Mouse (Mus musculus) brain, embryonic 14.5 days (tissue): Measurements from ENCODE around the gene Pex3.

ENCODE experiments used
- CTCF ChIP-seq: fragments of 200-500 bp; IDR thresholded peaks from 2 replicates; pipeline ENCODE4 v1.5.1; 2012; ENCODE audit warnings: inconsistent platforms, mild to moderate bottlenecking, moderate library complexity, borderline replicate concordance; ENCODE audit not compliant: insufficient read depth, insufficient read length; ENCODE audit errors: extremely low read depth
- POLR2A ChIP-seq: fragments of 200-500 bp; IDR thresholded peaks from 2 replicates; pipeline ENCODE4 v1.6.1; 2012; ENCODE audit warnings: mild to moderate bottlenecking, inconsistent platforms, borderline replicate concordance; ENCODE audit not compliant: poor library complexity, insufficient read depth, insufficient read length, severe bottlenecking; ENCODE audit errors: extremely low read depth

DNA sequence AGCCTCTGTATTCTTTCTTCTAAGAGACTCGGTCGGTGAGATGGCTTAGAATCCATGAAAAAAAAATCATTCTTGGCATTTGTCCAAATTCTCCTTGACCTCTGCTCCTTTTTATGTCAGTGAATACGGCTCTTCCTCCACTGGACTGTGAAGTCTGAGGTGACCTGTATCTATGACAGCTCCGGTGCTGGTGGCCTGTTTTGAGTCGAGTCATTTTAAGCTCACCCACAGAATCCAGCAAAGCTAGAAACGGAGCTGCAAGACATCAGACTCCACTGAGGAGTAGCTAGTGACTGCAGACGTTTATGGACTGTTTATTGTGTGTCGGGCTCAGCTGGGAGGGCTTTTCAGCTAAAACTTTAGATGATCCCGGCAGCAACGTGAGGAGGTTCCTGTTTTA, 19.1 kb upstream of the Pex3 start:
- no peak for TF ChIP-seq POLR2A
- no peak for TF ChIP-seq CTCF
